Mouse (Mus musculus) cerebellum, adult 2 months (tissue): ENCODE measurements at regions not wholly inside any gene's neighbourhood (a gene's known extent, or its start where the extent isn't known, plus 50 kb on each side); places are given as distances from the start of the nearest gene placed in this dataset.

Source experiments
- DNase-seq, 2 experiments: peaks; one replicate each; pipeline ENCODE4 v3.0.0; 2021
- H3K27ac ChIP-seq: fragments of 200-500 bp; 2 replicates; pipeline ENCODE4 v1.5.1; 2012; ENCODE audit warnings: low read length, control low read depth, inconsistent platforms; ENCODE audit not compliant: insufficient read depth
- H3K27me3 ChIP-seq: fragments of 200-500 bp; 2 replicates; pipeline ENCODE4 v1.6.1; 2012; ENCODE audit warnings: inconsistent platforms, mild to moderate bottlenecking, low read length, moderate library complexity; ENCODE audit not compliant: control insufficient read depth, insufficient read depth
- H3K4me1 ChIP-seq: fragments of 200-500 bp; 2 replicates; pipeline ENCODE4 v1.6.1; 2011; ENCODE audit warnings: low read length; ENCODE audit not compliant: control insufficient read depth, insufficient read depth
- H3K4me3 ChIP-seq: fragments of 200-500 bp; replicated peaks from 2 replicates; pipeline ENCODE3; 2011; ENCODE audit warnings: mild to moderate bottlenecking, low read depth, low read length, control low read depth; ENCODE audit not compliant: insufficient read depth
- CTCF ChIP-seq: fragments of 200-500 bp; IDR thresholded peaks from 2 replicates; pipeline ENCODE4 v1.5.1; 2011; ENCODE audit warnings: low read depth, mild to moderate bottlenecking, control low read depth, low read length, moderate library complexity, borderline replicate concordance; ENCODE audit not compliant: insufficient read depth
- POLR2A ChIP-seq: fragments of 200-500 bp; IDR thresholded peaks from 2 replicates; pipeline ENCODE4 v1.6.1; 2011; ENCODE audit warnings: low read length, control low read depth, borderline replicate concordance; ENCODE audit not compliant: insufficient read depth
- WGBS: fragments of 180-500 bp; shearing (Covaris S2); methylation state at CpG from one replicate; pipeline ENCODE4 v1.1.7; 2018; 5-methylcytosine and 5-hydroxymethylcytosine counted together

DNA sequence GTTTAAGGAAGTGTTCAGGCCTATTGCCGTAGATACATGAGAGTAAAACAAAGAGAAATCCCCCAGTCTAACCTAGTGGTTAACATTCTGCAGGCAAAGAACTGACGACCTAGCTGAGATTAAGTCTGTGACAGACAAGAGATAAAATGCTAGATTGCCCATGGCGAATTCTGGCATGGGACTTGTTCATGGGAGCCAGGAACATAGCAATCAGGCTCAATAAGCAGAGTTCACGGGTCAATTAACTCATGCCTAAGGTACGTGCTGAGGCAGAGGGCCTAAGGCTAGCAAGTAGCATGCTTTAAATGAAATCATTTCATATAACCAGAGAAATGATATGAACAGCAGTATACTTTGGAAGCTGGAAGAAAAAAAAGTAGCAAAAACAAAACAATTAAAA is 1119.2 kb upstream of the Adgrl2 start:
- Histone ChIP-seq H3K4me3 (no peak overlapping the region), H3K27ac (no peak overlapping the region), H3K27me3 (no peaks in the 10 kb centered on the region), H3K4me1 (no peaks in the 10 kb centered on the region)
- WGBS = 30% methylated on average over 5 of the region's 5 CpGs
- DNase-seq = no peak
- TF ChIP-seq CTCF (no peak), POLR2A (no peak)

DNA sequence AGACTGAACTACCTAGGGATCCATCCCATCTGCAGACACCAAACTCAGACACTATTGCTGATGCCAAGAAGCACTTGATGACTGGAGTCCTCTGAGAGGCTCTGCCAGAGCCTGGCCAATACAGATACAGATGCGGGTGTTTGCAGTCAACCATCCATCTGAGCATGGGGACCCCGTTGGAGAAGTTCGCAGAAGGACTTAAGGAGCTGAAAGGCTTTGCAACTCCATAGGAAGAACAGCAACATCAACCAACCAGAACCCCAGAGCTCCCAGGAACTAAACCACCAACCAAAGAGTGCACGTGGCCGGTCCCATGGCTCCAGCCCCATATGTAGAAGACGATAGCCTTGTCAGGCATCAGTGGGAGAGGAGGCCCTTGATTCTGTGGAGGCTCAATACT is 1121.9 kb upstream of the Adgrl2 start:
- Histone ChIP-seq H3K27me3 (no peaks in the 10 kb centered on the region), H3K4me1 (no peaks in the 10 kb centered on the region), H3K4me3 (no peak overlapping the region), H3K27ac (no peak overlapping the region)
- no peak for TF ChIP-seq POLR2A
- no peak for TF ChIP-seq CTCF
- DNase-seq = no peak
- 93% methylated on average over 6 of the region's 6 CpGs for WGBS

DNA sequence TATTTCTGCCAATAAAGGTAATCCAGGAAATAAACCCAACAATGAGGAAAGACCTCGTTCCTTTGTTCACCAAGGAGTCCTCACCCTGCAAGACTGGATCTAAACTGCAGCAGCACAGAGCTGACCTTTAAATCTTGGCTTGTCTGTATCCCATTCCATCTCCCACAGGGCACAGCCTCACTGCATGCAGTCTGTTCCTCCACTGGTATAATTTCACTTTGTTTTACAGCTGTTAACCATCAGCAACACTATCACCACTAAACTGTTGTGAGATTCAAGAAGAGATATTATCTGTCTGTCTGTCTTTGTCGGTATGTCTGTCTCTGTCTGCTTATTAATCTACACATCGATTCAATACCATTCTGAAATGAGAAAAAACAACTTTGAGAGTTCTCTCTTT is 1129.5 kb upstream of the Adgrl2 start:
- H3K4me3 ChIP-seq = no peak overlapping the region
- DNase-seq = no peak
- H3K27ac ChIP-seq = no peak overlapping the region
- no peaks in the 10 kb centered on the region for H3K4me1 ChIP-seq
- TF ChIP-seq POLR2A = no peak
- TF ChIP-seq CTCF = no peak
- H3K27me3 ChIP-seq = no peaks in the 10 kb centered on the region
- 73% methylated on average over 3 of the region's 3 CpGs for WGBS

DNA sequence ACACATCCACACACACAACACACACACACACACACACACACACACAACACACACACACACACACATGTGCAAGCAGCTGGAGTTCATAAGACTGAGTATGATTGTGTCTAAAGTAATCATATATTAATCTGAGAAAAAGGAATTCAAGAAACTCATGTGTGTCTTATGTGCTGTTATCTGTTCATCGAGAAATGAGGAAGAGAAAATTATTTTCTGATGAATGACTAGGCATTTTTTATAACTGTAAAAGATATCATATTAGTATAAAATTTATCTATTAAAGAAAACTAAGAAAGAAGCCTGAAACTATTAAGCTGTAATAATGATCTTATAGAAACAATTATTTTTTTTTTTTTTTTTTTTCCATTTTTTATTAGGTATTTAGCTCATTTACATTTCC is 1156.3 kb upstream of the Adgrl2 start:
- H3K27me3 ChIP-seq = no peaks in the 10 kb centered on the region
- 96% methylated on average over 1 of the region's 1 CpGs for WGBS
- TF ChIP-seq CTCF = no peak
- H3K4me1 ChIP-seq = no peaks in the 10 kb centered on the region
- no peak overlapping the region for H3K4me3 ChIP-seq
- no peak overlapping the region for H3K27ac ChIP-seq
- no peak for DNase-seq

DNA sequence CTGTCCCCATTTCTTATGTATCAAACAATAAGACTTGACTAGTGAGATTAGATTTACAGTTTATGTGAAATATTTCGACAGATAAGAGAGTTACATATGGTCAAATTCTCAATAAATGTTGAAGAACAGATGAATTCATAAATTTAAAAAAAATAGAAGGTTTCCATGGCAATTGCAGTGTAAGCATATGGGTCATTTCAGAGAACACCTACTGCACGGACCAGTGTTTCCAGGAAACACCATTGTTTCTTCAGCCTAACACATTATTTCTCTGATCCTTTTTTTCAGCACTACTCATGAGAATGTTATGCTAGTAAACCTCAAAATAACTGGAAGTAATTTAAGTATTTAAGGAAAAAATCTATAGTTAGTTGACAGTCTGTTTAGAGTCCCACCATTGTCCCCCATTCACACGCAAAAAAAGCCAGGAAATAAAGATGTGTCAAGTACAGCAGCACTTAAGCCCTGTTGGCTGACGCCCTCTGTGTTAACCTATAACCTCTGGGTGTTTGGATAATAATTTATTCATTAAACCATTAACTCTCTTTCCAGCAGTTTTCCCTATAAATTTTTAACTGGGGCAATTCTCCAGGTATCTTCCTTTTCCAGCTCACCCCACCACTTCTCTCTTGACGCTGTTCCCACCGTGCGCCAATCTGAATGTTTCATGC is 1160.9 kb upstream of the Adgrl2 start:
- DNase-seq = no peak
- 81% methylated on average over 7 of the region's 7 CpGs for WGBS

DNA sequence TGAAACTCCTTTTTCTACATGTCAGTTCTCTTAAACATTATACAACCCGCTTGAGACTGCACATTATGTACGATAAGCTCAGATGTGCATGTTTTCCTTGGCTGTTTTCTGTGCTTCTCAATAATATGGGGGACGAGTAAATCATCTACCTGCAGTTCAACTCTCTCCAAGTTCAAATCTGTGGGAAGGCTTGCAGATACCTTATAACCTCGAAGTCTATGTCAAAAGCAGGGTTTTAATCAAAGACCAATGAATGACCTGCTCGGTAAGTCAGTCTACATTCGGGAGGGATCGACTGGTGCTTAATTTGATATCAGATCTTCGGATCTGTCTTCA is 1161.4 kb upstream of the Adgrl2 start:
- no peak for TF ChIP-seq CTCF
- no peak for TF ChIP-seq POLR2A

More for the DNA sequence above, 1160.9 kb upstream of the Adgrl2 start:
- Histone ChIP-seq H3K27me3 (no peaks in the 10 kb centered on the region), H3K4me1 (no peaks in the 10 kb centered on the region), H3K27ac (no peak overlapping the region), H3K4me3 (no peak overlapping the region)
- TF ChIP-seq POLR2A (no peak), CTCF (no peak)

DNA sequence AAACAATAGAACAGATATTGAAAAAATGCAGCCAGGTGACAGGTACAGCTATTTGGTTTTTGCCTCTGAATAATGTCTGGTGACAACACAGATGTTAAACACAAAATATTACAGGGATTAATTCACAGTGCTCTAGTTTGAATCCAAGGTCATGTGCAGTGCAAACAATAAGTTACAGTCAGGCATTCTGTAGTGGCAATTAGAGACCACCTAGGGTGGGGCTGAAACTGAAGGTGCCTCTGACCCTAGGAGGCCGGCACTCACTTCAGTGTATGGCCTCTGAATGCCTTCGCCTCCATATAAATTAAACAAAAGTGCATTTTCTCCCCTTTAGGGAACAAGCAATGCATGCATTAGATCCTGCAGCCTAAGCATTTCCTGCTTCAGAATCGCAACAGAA is 1162.5 kb upstream of the Adgrl2 start:
- Histone ChIP-seq H3K27ac (no peak overlapping the region), H3K4me1 (no peaks in the 10 kb centered on the region), H3K4me3 (no peak overlapping the region), H3K27me3 (no peaks in the 10 kb centered on the region)
- TF ChIP-seq POLR2A (no peak), CTCF (no peak)
- no peak for DNase-seq
- WGBS = 56% methylated on average over 3 of the region's 3 CpGs

More for the DNA sequence above, 1161.4 kb upstream of the Adgrl2 start:
- H3K27me3 ChIP-seq = no peaks in the 10 kb centered on the region
- H3K27ac ChIP-seq = no peak overlapping the region
- no peak for DNase-seq
- H3K4me1 ChIP-seq = no peaks in the 10 kb centered on the region
- 89% methylated on average over 8 of the region's 8 CpGs for WGBS
- H3K4me3 ChIP-seq = no peak overlapping the region

DNA sequence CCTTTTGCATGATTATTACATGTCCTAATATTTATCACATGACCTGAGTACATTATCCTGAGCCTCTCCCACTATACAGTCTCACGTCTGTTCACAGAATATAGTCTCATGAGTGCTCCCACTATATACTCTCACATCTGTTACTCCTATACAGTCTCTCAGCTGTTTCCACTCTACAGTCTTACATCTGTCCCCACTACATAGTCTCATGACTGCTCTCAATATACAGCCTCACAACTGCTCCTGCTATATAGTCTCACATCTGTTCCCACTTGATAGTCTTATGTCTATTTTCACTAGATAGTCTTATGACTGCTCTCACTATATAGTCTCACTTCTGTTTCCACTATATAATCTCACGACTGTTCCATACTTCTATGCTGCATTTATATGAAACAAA is 1195.5 kb upstream of the Adgrl2 start:
- Histone ChIP-seq H3K27me3 (no peaks in the 10 kb centered on the region), H3K4me3 (no peak overlapping the region), H3K4me1 (no peaks in the 10 kb centered on the region), H3K27ac (no peak overlapping the region)
- no peak for DNase-seq
- TF ChIP-seq CTCF (no peak), POLR2A (no peak)
- WGBS = 84% methylated on average over 2 of the region's 2 CpGs

DNA sequence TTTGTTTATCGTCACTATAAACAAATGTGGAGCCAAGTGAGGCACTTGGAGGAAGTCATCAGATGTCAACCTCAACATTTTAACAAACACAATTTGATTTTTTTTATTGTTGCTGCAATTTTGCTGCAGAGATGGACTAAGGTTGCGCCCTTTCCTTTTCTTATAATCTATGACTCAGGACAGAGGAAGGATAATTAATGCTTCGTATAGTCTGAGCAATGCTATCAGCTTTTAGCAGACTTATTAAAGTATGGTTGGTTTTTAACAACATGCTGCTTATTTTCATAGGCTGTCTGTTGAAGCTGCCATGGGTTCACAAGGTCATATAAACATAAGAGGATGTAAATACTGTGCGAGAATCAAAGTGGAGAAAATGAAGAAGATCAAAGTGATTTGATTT is 1202.8 kb upstream of the Adgrl2 start:
- TF ChIP-seq POLR2A (no peak), CTCF (no peak)
- Histone ChIP-seq H3K27ac (no peak overlapping the region), H3K27me3 (no peaks in the 10 kb centered on the region), H3K4me1 (no peaks in the 10 kb centered on the region), H3K4me3 (no peak overlapping the region)
- 92% methylated on average over 4 of the region's 4 CpGs for WGBS
- DNase-seq = no peak

DNA sequence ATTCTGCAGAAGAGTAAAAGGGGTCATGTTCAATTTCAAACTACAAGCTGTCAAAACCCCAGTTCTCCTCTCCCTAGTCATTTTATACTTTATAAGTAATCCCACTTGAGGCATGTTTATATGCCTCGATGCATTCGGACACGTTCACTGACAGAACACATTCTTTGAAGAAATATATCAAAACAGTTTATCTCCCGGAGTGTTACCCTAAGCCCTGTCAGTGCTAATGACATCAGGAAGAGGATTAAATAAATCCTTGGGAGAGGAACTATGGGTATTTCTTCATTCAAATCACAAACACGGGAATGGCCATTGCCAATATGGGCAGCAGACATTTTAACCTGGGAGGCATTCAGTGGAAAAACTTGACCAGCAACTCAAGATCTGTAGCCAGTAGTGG is 1208.1 kb upstream of the Adgrl2 start:
- DNase-seq = no peak
- Histone ChIP-seq H3K4me3 (no peak overlapping the region), H3K4me1 (no peaks in the 10 kb centered on the region), H3K27me3 (no peaks in the 10 kb centered on the region), H3K27ac (no peak overlapping the region)
- 48% methylated on average over 5 of the region's 5 CpGs for WGBS
- TF ChIP-seq POLR2A (no peak), CTCF (no peak)
